Mouse (Mus musculus) frontal cortex, postnatal 36 days (tissue): ENCODE measurements at regions not wholly inside any gene's neighbourhood (a gene's known extent, or its start where the extent isn't known, plus 50 kb on each side); places are given as distances from the start of the nearest gene placed in this dataset.
A peak's percentile ranks its signal among the peaks of the same experiment; 100 is the strongest.

Experiments
- DNase-seq, 2 experiments: peaks; one replicate each; pipeline ENCODE4 v3.0.0; 2022; ENCODE audit warnings: low spot score in 2 of 2

GRCm38 (mm10) chr2:27812946-27813345 is 73.3 kb upstream of the Col5a1 start:
- DNase-seq = no peak

- no peak for DNase-seq
Observed at GRCm38 (mm10) chr2:27813370-27813769, 72.9 kb upstream of the Col5a1 start.

DNA sequence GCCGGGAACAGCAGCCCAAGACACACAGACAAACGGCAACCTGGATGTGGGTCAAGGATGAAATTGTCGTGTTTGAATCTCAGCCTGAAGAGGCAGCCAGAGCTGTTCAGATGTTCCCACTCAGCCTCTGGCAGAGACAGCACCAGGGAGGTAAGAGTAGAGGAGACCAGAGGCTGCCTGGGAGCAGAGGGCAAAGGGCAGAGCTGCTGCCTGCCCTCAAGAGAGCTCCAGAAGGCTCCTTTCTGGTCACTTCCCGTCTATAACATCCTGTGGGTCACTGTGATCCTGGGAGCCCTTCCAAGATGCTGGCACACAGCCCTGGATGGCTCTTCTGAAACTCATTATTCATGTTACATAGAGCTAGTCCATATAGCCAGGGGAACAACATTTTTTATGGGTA is 67.6 kb upstream of the Col5a1 start:
- DNase-seq = no peak

GRCm38 (mm10) chr2:27826826-27827225 is 59.4 kb upstream of the Col5a1 start:
- no peak for DNase-seq

DNA sequence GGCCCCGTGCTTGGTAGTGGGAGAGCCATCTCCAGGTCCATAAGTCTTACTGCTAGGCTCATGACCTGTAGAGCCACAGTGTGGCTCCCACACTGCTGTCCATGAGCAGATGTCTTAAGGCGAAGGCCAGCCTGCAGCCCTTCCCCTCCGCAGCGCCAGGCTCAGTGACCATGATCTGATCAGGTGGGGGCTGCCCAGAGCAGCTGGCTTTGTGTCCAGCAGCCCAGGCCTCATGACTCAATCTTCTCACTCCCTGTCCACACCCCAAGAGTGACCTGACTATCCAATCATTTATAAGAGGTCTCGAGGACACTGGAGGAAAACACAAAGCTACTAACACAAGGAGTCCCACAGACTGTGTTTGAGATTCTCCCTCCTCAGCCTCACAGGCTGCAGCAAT is 58.6 kb upstream of the Col5a1 start:
- no peak for DNase-seq

GRCm38 (mm10) chr2:27828237-27828636 is 58.0 kb upstream of the Col5a1 start:
- DNase-seq = no peak

- no peak for DNase-seq
Observed at GRCm38 (mm10) chr2:27829551-27829950, 56.7 kb upstream of the Col5a1 start.

- DNase-seq = no peak
Observed at GRCm38 (mm10) chr2:27834971-27835370, 51.3 kb upstream of the Col5a1 start.

DNA sequence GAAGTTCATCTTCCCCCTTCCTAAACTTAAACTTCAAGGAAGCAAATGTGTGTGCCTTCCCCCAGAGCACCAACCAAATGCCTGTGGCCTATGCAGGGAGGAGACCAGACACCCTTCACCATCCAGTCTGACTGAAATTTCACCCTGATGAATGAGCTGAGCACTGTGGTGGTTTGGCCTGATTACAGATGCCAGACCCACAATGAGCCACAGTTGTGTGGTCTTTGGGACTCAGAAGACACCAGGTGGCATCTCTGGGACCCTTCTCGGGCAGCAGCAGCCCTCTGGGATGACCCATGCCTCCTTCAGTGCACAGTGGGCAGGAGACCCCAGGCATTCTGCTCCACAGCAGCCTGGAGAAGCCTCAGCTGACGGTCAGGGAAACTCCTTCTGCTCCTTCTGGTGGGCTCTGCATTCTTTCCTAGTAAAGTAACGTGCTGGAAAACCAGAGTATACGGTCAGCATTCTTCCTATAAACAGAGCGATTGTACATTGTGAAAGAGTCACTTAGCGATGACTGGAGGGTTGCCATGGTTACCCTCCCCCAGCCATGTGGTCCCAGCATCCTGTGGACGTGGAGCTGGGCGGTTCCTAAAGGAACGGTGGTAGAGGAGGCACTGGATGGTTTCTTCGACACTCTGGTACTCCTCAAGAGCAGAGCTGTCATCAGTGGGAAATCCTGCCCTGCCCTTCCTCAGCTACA is 50.3 kb upstream of the Col5a1 start:
- DNase-seq = peak; percentile 35 to 45
